Mouse (Mus musculus) embryonic fibroblast, embryonic 13.5 days (primary cell): Measurements from ENCODE around the gene Popdc3.

Experiments used
- CTCF ChIP-seq: IDR thresholded peaks from 2 replicates; pipeline ENCODE4 v1.5.1; 2011; ENCODE audit warnings: mild to moderate bottlenecking, control low read depth, low read length, moderate library complexity, borderline replicate concordance; ENCODE audit not compliant: insufficient read depth
- POLR2A ChIP-seq: IDR thresholded peaks from 2 replicates; pipeline ENCODE4 v1.6.1; 2011; ENCODE audit warnings: low read depth, mild to moderate bottlenecking, control low read depth, low read length, moderate library complexity

DNA sequence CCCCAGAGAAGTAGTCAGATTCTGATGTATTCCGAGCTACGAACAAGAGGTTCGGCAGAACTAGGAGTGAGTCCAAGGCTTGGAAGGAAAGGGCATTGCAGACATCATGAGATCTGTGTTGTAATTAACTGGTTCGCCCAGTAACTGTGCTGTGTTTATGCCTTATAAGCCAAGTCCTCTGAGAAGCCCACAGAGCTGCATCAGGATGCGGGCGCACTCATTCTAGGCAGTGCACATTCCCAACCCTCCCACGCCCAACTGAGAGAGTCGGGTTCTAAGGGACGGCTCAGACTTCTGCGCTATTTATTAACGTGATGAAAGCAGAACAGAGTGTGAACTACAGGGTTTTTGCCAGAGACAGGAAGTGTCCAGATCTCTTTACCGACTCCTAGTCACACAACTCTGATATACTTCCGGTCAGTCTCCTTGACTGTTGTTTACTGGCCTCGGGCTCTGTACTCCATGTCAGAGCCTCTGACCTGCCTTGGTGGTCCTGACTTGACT lies 23.3 kb upstream of the Popdc3 start:
- TF ChIP-seq CTCF (no peak), POLR2A (no peak)
